Mouse (Mus musculus): ENCODE measurements at regions not wholly inside any gene's neighbourhood (a gene's known extent, or its start where the extent isn't known, plus 50 kb on each side); places are given as distances from the start of the nearest gene placed in this dataset.

DNA sequence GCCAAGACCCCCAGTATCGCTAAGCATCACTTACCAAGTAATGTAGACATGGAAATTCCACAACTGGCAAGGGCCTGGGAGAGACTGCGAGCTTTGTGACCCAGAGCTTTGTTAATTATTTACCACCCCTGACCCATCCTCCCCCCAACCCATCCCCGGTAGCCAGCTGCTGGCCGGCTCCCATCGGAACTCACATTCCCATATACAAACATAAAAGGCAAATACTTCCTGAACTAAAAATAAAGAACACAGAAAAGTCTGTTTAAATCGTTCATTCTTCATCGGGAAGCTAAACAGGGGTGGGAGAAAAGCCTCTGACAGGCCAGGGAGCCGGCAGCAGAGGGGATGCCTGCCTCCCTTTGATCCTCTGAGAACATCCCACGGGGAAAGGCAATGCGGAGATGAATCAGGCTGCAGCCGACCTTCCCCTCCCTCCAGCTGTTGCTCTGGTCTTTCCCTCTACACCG lies 163.7 kb downstream of the Cand1 start:
- no peaks in the 10 kb centered on the region for H3K9me3 ChIP-seq (ENCODE audit: control insufficient read depth, low read length)
- H3K27me3 ChIP-seq (ENCODE audit: control insufficient read depth, insufficient read depth, low read length), result no peaks in the 10 kb centered on the region
- no peak overlapping the region for H3K4me3 ChIP-seq (ENCODE audit: insufficient read depth in 1 of 2, low read depth in 2 of 2, low read length in 2 of 2)
- TF ChIP-seq EP300 (IDR thresholded peaks at IDR 0.05; ENCODE audit: low read depth) (no peak), CTCF (IDR thresholded peaks at IDR 0.05; ENCODE audit: low read depth) (no peak)
- no peaks in the 10 kb centered on the region for H3K36me3 ChIP-seq (replicated peaks; ENCODE audit: control insufficient read depth, insufficient read depth, low read depth)
- H3K4me2 ChIP-seq (ENCODE audit: low read depth), result peak overlapping the region; percentile 28; the same call in 1 of the 2 replicates
- DNase-seq (ENCODE audit: low read depth in 3 of 3, low spot score in 3 of 3) (no peak), ATAC-seq (ENCODE audit: insufficient read depth) (no peak)
- H3K4me1 ChIP-seq (replicated peaks; ENCODE audit: control insufficient read depth in 2 of 2, insufficient read depth in 2 of 2, low read length in 1 of 2), result peaks cover 0 to 8% of the 10 kb centered on the region in 2 experiments; a peak in 2 of 4 replicates
- WGBS (ENCODE audit: insufficient replicate concordance), result 46% methylated on average over 12 of the region's 12 CpGs
- no peak overlapping the region for H3K27ac ChIP-seq
- H3K9ac ChIP-seq (replicated peaks), result no peak overlapping the region

DNA sequence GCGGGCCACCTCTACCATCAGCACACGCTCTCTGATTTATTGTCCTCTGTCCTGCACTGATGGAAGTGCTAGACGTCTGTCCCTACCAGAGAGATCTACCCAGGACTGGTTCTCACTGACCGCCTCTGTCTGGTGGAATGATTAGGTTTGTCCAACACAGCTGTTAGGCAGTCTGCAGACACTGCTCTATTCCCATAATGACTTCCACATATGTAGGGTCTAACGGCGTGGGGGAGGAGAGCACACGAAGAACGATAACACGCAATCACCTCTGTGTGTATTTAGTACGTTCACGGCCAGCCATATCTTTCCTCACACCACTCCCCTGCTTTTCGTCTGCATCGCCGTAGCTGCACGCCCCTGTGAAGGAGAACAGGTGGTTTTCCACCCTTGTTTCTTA lies 165.0 kb downstream of the Cand1 start:
- no peak overlapping the region for H3K9ac ChIP-seq (replicated peaks)
- no peaks in the 10 kb centered on the region for H3K9me3 ChIP-seq (ENCODE audit: control insufficient read depth, low read length)
- peaks cover 0 to 5% of the 10 kb centered on the region in 2 experiments; a peak in 2 of 4 replicates for H3K4me1 ChIP-seq (replicated peaks; ENCODE audit: control insufficient read depth in 2 of 2, insufficient read depth in 2 of 2, low read length in 1 of 2)
- no peaks in the 10 kb centered on the region for H3K27me3 ChIP-seq (ENCODE audit: control insufficient read depth, insufficient read depth, low read length)
- H3K36me3 ChIP-seq (replicated peaks; ENCODE audit: control insufficient read depth, insufficient read depth, low read depth), result no peaks in the 10 kb centered on the region
- WGBS (ENCODE audit: insufficient replicate concordance), result 70% methylated on average over 15 of the region's 15 CpGs
- no peak overlapping the region for H3K4me3 ChIP-seq (ENCODE audit: insufficient read depth in 1 of 2, low read depth in 2 of 2, low read length in 2 of 2)
- H3K27ac ChIP-seq, result no peak overlapping the region
- DNase-seq (ENCODE audit: low read depth in 3 of 3, low spot score in 3 of 3) (no peak), ATAC-seq (ENCODE audit: insufficient read depth) (no peak)
- TF ChIP-seq EP300 (IDR thresholded peaks at IDR 0.05; ENCODE audit: low read depth), result no peak
- no peak for TF ChIP-seq CTCF (IDR thresholded peaks at IDR 0.05; ENCODE audit: low read depth)
- 0 out of 2 replicates have a peak overlapping the region, but pooled peaks have one; percentile 4 for H3K4me2 ChIP-seq (ENCODE audit: low read depth)

DNA sequence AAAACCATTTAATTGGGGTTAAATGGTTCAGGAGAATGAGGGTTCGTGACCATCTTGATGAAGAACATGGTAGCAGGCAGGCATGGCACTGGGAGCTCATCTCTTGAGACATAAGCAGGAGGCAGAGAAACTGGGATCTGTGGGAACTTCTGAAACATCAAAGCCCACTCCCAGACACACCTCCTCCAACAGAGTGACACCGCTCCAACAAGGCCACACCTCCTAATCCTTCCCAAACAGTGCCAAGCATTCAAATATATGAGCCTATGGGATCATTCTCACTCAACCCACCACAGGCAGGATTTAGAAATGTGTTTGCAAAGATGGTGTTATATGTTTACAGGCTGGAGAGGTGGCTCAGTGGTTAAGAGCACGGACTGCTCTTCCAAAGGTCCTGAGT lies 165.9 kb downstream of the Cand1 start:
- no peak overlapping the region for H3K4me3 ChIP-seq (ENCODE audit: insufficient read depth in 1 of 2, low read depth in 2 of 2, low read length in 2 of 2)
- H3K9ac ChIP-seq (replicated peaks), result no peak overlapping the region
- ATAC-seq (ENCODE audit: insufficient read depth) (no peak), DNase-seq (ENCODE audit: low read depth in 3 of 3, low spot score in 3 of 3) (no peak)
- H3K9me3 ChIP-seq (ENCODE audit: control insufficient read depth, low read length), result no peaks in the 10 kb centered on the region
- no peaks in the 10 kb centered on the region for H3K27me3 ChIP-seq (ENCODE audit: control insufficient read depth, insufficient read depth, low read length)
- no peak overlapping the region for H3K27ac ChIP-seq
- TF ChIP-seq EP300 (IDR thresholded peaks at IDR 0.05; ENCODE audit: low read depth) (no peak), CTCF (IDR thresholded peaks at IDR 0.05; ENCODE audit: low read depth) (no peak)
- H3K4me2 ChIP-seq (ENCODE audit: low read depth), result no peak overlapping the region
- no peaks in the 10 kb centered on the region for H3K36me3 ChIP-seq (replicated peaks; ENCODE audit: control insufficient read depth, insufficient read depth, low read depth)
- WGBS (ENCODE audit: insufficient replicate concordance), result 69% methylated on average over 3 of the region's 3 CpGs
- H3K4me1 ChIP-seq (replicated peaks; ENCODE audit: control insufficient read depth in 2 of 2, insufficient read depth in 2 of 2, low read length in 1 of 2), result peaks cover 0 to 4% of the 10 kb centered on the region in 2 experiments; a peak in 2 of 4 replicates

DNA sequence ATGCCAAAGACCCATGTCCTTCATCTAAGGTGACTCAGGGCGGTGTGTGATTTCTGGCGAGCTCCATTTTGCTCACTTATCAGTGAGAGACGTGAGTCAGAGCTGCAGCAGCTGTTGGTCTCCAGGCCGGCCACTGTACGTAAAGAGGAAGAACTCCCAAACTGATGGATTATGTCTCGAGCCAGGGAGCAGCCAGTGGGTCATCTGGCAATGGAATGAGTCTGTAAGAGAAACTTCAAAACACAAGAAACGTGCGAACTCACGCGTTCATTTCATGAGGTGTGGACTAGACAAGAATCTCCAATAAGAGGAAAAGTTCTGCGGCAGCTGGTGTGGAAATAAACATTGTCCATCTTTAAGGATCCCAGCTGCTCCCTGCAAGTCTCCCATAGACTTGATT lies 170.4 kb downstream of the Cand1 start:
- 53% methylated on average over 11 of the region's 11 CpGs for WGBS (ENCODE audit: insufficient replicate concordance)
- H3K9ac ChIP-seq (replicated peaks), result no peak overlapping the region
- ATAC-seq (ENCODE audit: insufficient read depth) (no peak), DNase-seq (ENCODE audit: low read depth in 3 of 3, low spot score in 3 of 3) (no peak)
- H3K4me2 ChIP-seq (ENCODE audit: low read depth), result no peak overlapping the region
- no peaks in the 10 kb centered on the region for H3K27me3 ChIP-seq (ENCODE audit: control insufficient read depth, insufficient read depth, low read length)
- H3K9me3 ChIP-seq (ENCODE audit: control insufficient read depth, low read length), result no peaks in the 10 kb centered on the region
- TF ChIP-seq CTCF (IDR thresholded peaks at IDR 0.05; ENCODE audit: low read depth) (no peak), EP300 (IDR thresholded peaks at IDR 0.05; ENCODE audit: low read depth) (no peak)
- H3K4me1 ChIP-seq (replicated peaks; ENCODE audit: control insufficient read depth in 2 of 2, insufficient read depth in 2 of 2, low read length in 1 of 2), result peaks cover 3 to 9% of the 10 kb centered on the region in 2 experiments; a peak in 2 of 4 replicates
- no peak overlapping the region for H3K4me3 ChIP-seq (ENCODE audit: insufficient read depth in 1 of 2, low read depth in 2 of 2, low read length in 2 of 2)
- no peak overlapping the region for H3K27ac ChIP-seq
- H3K36me3 ChIP-seq (replicated peaks; ENCODE audit: control insufficient read depth, insufficient read depth, low read depth), result no peaks in the 10 kb centered on the region

DNA sequence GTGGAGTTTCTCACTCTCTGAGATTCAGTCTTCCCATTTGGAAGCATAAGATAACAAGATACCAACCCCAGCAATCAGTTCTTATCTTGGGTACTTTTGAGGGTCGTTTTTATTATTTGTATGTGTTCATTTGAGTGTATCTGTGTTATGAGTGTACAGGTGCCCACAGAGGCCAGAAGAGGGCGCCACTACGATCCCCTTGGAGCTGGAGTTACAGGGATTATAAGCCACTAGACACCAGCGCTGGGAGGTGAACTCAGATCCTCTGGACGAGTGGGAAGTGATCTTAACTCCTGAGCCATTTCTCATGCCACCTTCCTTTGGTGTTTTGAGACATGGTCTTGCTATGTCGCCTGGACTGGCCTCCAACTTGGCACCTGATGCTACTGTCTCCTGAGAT lies 172.0 kb downstream of the Cand1 start:
- no peak overlapping the region for H3K4me3 ChIP-seq (ENCODE audit: insufficient read depth in 1 of 2, low read depth in 2 of 2, low read length in 2 of 2)
- H3K36me3 ChIP-seq (replicated peaks; ENCODE audit: control insufficient read depth, insufficient read depth, low read depth), result no peaks in the 10 kb centered on the region
- DNase-seq (ENCODE audit: low read depth in 3 of 3, low spot score in 3 of 3), result no peak
- WGBS (ENCODE audit: insufficient replicate concordance), result 58% methylated on average over 6 of the region's 6 CpGs
- no peaks in the 10 kb centered on the region for H3K27me3 ChIP-seq (ENCODE audit: control insufficient read depth, insufficient read depth, low read length)
- TF ChIP-seq CTCF (IDR thresholded peaks at IDR 0.05; ENCODE audit: low read depth), result no peak; the same call in 1 of the 2 replicates
- no peak for TF ChIP-seq EP300 (IDR thresholded peaks at IDR 0.05; ENCODE audit: low read depth)
- H3K4me2 ChIP-seq (ENCODE audit: low read depth), result no peak overlapping the region
- peaks cover 3 to 25% of the 10 kb centered on the region in 2 experiments; a peak in 2 of 4 replicates for H3K4me1 ChIP-seq (replicated peaks; ENCODE audit: control insufficient read depth in 2 of 2, insufficient read depth in 2 of 2, low read length in 1 of 2)
- H3K9ac ChIP-seq (replicated peaks), result no peak overlapping the region
- no peaks in the 10 kb centered on the region for H3K9me3 ChIP-seq (ENCODE audit: control insufficient read depth, low read length)
- H3K27ac ChIP-seq, result no peak overlapping the region
- ATAC-seq (ENCODE audit: insufficient read depth), result no peak
